Mouse (Mus musculus) heart, postnatal 4 days (tissue): ENCODE results near the gene Lins1. TPM values are rescaled to one million over a fixed set of nuclear protein-coding genes. Genes with fewer than 3 reads are reported as not detected.

Source experiments
- DNase-seq: peaks from one replicate; pipeline ENCODE4 v3.0.0; 2021
- total RNA-seq, 2 experiments: library from RNA; stranded (reverse); gene quantifications; 2 replicates each; pipeline ENCODE4 v1.2.3; 2021

The Lins1 gene
- total RNA-seq, 2 experiments from 2014 or later, result 5.6 to 6.1 TPM

DNA sequence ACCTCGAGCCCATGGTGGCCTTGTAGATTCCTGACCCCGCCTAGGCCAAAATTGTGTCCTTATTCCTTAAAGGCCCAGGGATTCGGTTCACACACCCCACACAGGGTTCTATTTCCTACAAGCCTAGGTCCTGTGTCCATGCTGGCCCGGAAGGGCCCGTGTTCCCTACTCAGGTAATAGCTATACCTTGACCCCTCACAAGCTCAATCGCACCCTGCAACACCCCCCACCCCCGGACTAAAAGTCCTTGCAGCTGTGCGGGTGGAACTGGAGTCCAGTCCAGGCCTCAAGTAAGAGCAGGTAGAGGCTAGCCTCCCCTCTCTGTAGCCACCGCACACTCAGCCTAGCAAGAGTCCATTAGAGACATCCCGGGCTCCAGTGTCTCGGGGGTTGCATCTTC is 44.2 kb downstream of the Lins1 start:
- no peak for DNase-seq

DNA sequence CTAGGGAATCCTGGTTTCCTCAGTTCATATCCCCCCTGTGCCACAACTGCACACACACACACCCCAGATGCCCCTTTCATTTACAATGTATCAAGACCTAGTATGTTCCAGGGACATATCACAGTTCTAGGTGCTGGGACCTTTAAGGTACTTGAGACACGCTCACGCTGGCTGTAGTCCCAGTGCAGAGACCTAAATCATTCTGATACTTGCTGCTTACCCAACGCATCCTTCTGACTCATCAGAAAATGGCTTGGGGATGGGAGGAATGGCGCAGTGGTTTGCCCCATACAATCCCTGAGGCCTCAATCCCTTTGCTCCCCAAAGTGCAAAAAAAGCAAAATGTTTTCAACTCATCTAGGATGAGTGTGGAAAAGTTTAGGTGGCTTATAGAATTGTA is 44.8 kb downstream of the Lins1 start:
- DNase-seq, result no peak

DNA sequence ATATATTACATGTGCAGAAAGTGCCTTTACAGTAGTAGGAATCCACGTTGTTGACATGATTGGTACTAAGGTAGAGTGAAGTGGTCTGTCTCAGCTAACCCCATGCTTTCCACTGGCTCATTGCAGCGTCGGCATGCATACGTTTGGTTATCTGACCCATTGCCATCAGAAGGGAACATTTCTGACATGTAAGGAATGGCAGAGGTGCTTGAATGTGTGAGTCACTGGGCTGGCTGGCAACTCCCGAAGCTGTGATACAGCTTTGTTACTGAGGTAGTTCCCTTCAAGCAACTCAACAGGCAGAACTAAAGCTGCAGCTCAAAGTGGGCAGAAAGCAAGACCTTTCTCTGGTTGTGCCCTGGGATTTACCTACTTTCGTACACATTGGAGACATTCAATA is 45.3 kb downstream of the Lins1 start:
- DNase-seq, result no peak

DNA sequence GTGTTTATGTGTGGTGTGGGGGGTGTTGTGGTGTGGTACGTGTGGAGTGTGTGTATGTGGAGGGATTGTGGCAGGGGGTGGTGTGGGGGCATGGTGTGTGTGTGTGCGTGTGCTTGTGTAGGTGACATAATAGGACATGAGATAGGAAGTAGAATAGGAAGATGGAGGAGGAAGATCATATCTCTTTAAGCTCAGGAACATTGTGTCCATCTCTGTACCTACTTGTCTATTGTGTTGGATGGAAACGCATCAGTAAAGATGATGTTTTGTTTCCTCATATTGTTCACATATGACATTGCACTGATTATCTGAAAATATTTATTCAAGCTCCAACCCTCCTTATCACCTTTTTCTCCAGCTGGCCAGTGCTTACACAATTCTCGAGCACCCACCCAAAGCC is 47.7 kb downstream of the Lins1 start:
- DNase-seq, result no peak

DNA sequence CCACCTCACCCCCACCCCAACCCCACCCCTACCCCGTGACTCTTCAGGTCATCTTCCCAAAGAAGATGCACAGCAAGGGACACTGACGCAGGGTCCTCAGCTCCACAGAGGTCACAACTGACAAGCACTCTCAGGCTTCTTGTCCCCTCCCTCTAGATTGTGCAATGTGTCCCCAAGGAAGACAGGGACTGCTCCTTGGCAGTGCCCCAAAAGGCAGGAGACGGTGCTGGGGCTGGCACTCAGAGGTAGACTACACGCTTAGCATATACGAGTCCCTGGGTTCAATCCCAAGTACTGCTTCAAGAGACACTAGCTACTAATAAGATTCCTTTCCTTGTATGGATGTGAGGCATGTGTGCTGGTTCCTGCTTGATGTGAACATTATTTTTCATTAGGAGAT is 51.3 kb downstream of the Lins1 start:
- DNase-seq, result no peak

DNA sequence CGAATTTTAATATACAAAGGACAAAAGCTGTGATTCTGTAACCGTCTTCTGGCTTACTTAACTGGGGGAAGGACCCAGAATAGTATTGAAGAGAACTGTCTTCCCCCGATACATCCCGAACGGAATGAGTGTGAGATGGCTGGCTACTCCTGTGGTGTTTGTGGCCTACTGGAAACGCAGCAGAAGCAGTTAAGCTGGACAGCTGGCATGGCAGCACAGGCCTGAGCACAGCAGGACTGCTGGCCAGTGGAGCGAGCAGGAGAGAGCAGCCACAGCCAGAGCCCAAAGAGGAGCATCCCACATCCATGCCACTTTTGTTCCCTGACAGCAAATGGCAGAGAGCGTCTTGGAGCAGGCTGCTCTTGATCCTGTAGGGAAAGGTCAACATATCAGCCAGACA is 51.7 kb downstream of the Lins1 start:
- no peak for DNase-seq

DNA sequence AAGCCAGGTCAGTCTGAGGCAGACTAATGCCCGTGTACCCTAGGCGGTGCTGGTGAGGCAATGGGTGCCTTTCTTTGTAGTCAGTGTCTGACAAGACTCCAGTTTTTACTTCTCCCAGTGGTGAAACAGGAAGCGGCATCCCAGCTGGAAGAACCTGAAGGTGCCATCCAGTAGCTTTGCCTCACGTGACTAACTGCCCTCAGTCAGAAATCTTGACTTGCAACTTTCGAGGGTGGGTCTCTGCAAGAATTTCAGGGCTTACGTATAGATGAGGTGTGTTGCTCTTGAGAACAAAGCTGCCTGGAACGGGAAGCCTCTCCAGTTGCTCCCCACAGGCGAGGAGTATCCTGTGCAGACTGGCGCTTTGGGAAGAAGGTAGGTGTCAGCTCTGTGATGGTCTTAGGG is 53.7 kb downstream of the Lins1 start, which contains the start of gene Cers3:
Gene Cers3 (plus strand): TSS at position 128 of the 405 bp plus-strand sequence.
- DNase-seq, result no peak

DNA sequence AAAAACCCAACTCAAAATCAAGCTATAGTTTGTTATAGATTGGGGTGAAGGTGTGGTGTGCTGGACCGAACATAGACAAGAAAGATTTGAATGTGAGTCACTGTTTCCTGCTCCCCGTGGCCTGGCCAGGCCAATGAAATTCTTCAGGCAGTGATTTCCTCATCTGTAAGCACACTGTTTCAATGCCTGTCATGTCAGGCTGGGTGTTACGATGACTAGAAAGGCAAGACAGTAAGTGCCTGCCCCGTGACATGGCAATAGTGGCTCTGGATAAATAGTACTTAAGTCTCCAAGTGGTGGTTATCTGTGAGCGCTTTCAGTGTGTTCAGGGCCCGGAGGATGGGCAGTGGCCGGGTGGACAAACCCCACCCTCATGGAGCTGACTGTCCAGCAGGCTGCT is 57.3 kb downstream of the Lins1 start:
- DNase-seq, result no peak

DNA sequence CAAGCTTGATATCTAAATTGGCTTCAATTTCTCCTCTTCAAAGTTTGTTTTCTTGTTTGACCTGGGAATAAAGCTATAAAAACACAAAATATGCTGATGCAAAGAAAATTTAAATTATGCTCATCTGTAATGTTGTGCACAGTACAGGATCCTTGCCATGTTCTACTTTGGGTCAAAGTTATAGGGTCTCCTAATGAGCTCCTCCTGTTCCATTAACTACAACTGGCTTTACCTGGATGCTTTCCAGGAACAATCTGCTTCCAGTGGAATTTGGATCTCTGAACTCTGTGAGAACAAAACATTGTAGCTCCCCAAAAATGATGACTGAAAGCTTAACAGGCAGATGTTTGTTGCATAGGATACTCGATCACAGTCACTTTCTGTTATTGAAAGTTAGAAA is 60.3 kb downstream of the Lins1 start:
- DNase-seq, result no peak

DNA sequence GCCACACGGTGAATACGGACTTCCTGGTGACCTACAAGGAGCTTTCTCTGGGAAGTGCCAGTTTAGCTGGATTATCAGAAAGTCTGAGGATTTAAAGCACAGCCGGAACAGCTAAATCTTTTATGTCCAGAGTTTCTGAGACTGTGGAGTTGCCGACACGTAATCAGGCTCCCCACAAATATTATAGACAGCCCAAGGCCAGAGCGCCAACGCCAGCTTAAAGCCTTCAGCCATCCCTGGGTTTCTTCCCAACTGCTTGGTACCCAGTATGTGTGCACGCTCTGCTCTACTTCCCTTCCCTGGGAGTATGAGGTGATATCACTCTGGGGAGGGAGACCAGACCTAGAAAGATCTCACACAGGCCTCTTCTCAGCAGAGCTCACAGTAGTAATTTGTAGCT is 64.1 kb downstream of the Lins1 start:
- DNase-seq, result no peak

DNA sequence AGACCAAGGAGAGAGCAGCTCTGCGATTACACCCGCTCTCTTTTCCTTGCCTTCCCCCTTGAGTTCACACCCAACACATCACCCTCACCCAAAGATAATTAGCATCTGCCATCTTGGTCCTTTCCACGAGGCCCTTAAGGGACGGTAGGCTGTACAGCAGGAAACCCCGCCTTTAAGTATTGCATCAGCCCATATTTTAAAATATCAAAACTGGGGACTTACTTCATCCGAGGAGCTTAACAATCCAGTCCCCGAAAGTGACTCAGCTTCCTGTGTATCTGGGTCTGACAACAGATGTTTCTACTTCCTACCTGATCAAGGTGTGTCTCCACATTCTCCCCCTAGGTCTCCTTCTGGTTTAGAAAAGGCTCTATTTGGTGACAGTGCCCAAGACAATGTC is 65.9 kb downstream of the Lins1 start:
- DNase-seq, result no peak

Other genes with a start within 250 kb of the Lins1 start
- 10 to 100 TPM in 1 of 2 experiments, 1 to 10 TPM in 1; 9.9 to 13.7 TPM for gene Asb7, start 293 bp upstream of the Lins1 start, total RNA-seq
- under 1 TPM; 0.38 to 0.55 TPM for gene Cers3, start 53.6 kb downstream of the Lins1 start, total RNA-seq
- gene Adamts17, start 149.8 kb downstream of the Lins1 start, total RNA-seq, result 10 to 100 TPM; 14.4 to 18.2 TPM